Mouse (Mus musculus) testis, postnatal 14 days (tissue): ENCODE results near the gene Emilin2.

ENCODE experiments used
- DNase-seq: peaks from one replicate; pipeline ENCODE4 v3.0.0; 2021; ENCODE audit warnings: low spot score

The Emilin2 gene

DNA sequence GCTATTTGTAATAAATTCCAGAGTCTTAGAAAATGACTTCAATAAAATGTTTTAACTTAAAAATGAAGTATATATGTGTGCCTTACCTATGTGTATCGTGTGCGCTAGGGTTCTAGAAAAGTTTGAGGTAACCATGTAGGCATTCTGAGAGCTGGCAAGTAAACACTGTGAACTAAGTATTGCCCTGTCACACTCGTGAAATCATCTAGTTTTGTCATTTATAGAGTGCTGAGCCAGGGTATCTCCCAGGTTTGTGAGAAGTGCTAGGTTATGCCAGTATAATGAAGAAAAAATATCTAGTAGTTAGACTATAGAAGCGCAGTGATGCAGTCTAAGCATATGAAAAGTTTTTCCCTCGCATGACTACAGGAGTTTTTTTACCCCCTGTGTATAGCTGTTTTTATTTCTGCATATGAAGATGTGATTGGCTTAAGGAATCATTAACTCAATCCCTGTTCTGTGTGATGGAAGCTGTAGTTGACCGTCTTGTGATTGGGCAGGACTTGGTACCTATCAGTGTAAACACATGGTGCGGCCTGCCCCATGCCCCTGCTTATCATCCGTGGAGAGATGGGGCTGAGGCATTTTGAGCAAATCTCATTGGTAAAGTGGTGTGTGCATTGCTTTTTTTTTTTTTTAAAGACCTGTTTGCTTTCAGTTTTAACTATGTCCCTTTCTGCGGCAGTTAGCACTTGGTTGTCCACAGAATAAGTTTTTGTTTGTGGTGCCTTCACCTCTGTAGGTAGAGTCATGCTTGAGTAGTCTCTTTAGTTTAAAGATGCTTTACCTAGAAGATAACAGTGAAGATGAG, 107.6 kb downstream of the Emilin2 start:
- DNase-seq = no peak
